Mouse (Mus musculus): ENCODE results near the gene Tia1. TPM values are rescaled to one million over a fixed set of nuclear protein-coding genes. Genes with fewer than 3 reads are reported as not detected.

The Tia1 gene
- polyA plus RNA-seq, 1 experiment from 2014 or later: 209 TPM

DNA sequence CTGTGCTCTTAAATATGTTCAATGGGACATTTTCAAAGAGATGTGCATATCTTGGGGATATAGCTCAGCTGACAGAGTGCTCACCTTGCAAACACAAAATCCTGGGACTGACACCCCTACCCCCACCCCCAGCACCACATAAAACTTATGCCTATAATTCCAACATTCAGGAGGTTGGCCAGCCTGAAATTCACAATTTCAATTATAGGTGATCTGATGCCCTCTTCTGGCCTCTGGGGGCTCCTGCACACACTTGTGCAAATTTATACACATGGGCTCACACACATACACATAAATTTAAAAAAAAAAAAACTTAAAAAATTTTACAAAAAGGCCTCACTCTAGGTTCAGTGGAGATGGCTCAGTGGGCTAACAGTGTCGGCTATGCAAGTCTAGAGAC lies 10.8 kb upstream of the Tia1 start:
- 0 out of 2 replicates have a peak, but pooled peaks cover 3% of the 10 kb centered on the region for H3K9me3 ChIP-seq
- no peak for DNase-seq (ENCODE audit: low spot score)
- H3K36me3 ChIP-seq: peaks cover 67% of the 10 kb centered on the region
- WGBS: 93% methylated on average over 1 of the region's 1 CpGs
- H3K4me3 ChIP-seq: no peak overlapping the region
- peaks cover 30% of the 10 kb centered on the region for H3K4me1 ChIP-seq (replicated peaks)
- H3K27ac ChIP-seq: no peak overlapping the region
- peaks cover 7% of the 10 kb centered on the region; the same call in 1 of the 2 replicates for H3K27me3 ChIP-seq (ENCODE audit: insufficient read depth, poor library complexity, severe bottlenecking)

DNA sequence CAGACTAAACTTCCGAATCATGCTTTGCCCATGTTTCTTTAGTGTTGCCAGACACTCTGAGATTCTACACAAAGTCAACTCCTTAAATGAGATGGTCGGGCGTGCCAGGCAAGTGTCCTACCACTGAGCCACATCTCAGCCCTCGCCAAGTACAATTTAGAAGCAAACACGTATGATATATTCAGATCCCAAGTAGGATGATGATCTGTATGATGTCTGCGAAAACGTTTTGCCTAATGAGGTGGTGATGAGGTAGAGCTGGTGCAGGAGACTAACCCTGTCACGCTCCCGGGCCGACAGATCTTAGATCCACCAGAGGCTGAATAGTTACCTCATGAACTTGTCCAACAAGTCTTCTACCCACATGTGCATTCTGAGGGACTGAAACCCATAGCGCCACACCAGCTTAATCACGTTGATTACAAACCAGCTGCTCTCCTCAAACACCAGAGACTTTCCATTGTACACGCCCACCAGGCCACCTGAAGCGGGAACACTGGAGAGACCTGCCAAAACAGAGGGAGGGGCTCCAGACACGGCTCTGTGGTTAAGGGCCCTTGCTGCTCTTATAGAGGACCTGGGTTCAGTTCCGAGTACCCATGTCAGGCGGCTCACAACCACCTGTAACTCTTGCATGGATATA lies 9.8 kb upstream of the Tia1 start:
- no peak for DNase-seq (ENCODE audit: low spot score)
- no peak overlapping the region for H3K4me3 ChIP-seq
- peaks cover 14% of the 10 kb centered on the region; the same call in 1 of the 2 replicates for H3K27me3 ChIP-seq (ENCODE audit: insufficient read depth, poor library complexity, severe bottlenecking)
- peaks cover 57% of the 10 kb centered on the region for H3K36me3 ChIP-seq
- H3K4me1 ChIP-seq (replicated peaks): peaks cover 30% of the 10 kb centered on the region
- 93% methylated on average over 17 of the region's 17 CpGs for WGBS
- H3K27ac ChIP-seq: no peak overlapping the region
- 0 out of 2 replicates have a peak, but pooled peaks cover 3% of the 10 kb centered on the region for H3K9me3 ChIP-seq

DNA sequence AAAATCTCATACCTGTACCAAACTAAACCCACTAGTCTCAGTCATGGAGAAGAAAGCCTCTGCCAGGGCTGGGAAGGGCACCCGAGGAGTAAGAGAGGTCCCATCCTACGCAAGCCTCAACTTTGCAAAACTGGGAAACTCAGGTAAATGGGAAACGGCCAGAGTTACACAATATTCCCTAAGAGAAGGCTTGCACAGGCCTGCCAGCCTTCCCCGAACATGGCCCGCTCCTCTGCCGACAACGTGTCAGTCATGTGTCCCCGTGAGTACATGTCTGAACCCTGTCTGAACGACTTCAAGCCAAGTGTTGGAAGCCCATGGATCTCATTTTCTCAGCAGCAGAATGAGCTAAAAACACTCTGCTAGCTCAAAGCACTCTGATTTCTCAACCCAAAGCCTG lies 9.0 kb upstream of the Tia1 start:
- no peak for DNase-seq (ENCODE audit: low spot score)
- Histone ChIP-seq H3K4me3 (peak overlapping the region; percentile 91), H3K36me3 (peaks cover 49% of the 10 kb centered on the region), H3K4me1 (replicated peaks) (peaks cover 30% of the 10 kb centered on the region), H3K27ac (no peak overlapping the region), H3K9me3 (0 out of 2 replicates have a peak, but pooled peaks cover 3% of the 10 kb centered on the region), H3K27me3 (ENCODE audit: insufficient read depth, poor library complexity, severe bottlenecking) (peaks cover 14% of the 10 kb centered on the region; the same call in 1 of the 2 replicates)
- 90% methylated on average over 9 of the region's 9 CpGs for WGBS

DNA sequence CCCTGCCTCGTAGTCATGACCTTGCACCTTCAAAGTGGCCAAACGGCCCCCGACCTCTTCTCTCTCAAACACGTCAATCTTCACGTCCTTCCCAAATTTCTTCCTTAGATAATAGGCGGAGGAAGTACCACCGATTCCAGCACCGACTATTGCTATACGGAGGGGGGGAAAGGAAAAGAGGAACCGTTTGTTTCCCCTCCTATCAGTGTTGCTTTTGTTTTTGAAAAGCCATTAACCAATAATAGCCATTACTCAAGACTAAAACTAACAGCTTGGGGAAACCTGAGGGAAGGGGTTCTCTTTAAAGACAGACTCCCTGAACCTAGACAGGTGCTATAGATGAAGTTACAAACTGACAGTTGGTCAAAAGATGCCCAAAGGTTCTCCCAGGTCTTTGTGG lies 8.1 kb upstream of the Tia1 start:
- H3K36me3 ChIP-seq: peaks cover 39% of the 10 kb centered on the region
- no peak for DNase-seq (ENCODE audit: low spot score)
- peaks cover 33% of the 10 kb centered on the region for H3K4me1 ChIP-seq (replicated peaks)
- WGBS: 37% methylated on average over 10 of the region's 10 CpGs
- H3K27me3 ChIP-seq (ENCODE audit: insufficient read depth, poor library complexity, severe bottlenecking): peaks cover 14% of the 10 kb centered on the region; the same call in 1 of the 2 replicates
- H3K27ac ChIP-seq: peak overlapping the region; percentile 93
- 0 out of 2 replicates have a peak, but pooled peaks cover 3% of the 10 kb centered on the region for H3K9me3 ChIP-seq
- H3K4me3 ChIP-seq: peak overlapping the region; percentile 91

DNA sequence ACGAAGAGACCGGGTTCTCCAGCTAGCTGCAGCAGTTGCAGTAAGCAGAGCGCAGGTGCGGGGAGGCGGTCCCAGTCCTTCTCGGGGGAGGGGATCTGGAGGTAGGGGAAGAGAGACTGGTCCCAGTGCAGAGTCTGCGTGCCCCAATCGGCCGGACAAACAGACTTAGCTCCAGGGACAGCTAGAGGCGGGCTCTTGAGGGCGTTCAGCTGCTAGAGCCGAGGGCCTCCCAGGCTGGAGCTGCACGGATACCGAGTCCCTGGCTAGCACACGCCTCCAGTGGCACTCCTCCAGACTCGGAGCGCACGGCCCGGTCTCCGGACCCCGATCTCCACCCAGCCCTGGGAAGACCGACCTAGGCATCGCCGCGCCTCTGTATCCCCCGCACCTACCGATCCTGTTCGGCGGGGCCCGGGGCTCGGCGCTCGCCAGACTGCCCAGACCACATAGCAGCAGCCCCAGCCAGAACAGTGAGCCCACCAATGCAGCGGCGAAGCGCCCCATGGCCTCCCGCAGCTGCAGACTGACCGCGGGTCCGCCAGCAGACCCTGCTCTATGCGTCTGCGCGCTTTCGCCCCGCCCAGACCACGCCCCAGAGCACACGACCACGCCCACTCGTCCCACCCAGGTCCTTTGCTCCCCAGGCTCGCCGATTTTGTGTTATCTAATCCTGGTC lies 7.3 kb upstream of the Tia1 start, which contains the start of gene Pcyox1:
TSS of gene Pcyox1 (minus strand) at position 574 of the 676 bp plus-strand sequence.
- Histone ChIP-seq H3K9me3 (no peaks in the 10 kb centered on the region), H3K36me3 (peaks cover 32% of the 10 kb centered on the region), H3K4me3 (peak within 1 kb of the TSS; percentile 91), H3K4me1 (replicated peaks) (peaks cover 36% of the 10 kb centered on the region), H3K27ac (peak within 1 kb of the TSS; percentile 93), H3K27me3 (ENCODE audit: insufficient read depth, poor library complexity, severe bottlenecking) (peaks cover 14% of the 10 kb centered on the region; the same call in 1 of the 2 replicates)
- under 1% methylated on average over 51 of the region's 51 CpGs for WGBS
- peak; percentile 91 for DNase-seq (ENCODE audit: low spot score)

DNA sequence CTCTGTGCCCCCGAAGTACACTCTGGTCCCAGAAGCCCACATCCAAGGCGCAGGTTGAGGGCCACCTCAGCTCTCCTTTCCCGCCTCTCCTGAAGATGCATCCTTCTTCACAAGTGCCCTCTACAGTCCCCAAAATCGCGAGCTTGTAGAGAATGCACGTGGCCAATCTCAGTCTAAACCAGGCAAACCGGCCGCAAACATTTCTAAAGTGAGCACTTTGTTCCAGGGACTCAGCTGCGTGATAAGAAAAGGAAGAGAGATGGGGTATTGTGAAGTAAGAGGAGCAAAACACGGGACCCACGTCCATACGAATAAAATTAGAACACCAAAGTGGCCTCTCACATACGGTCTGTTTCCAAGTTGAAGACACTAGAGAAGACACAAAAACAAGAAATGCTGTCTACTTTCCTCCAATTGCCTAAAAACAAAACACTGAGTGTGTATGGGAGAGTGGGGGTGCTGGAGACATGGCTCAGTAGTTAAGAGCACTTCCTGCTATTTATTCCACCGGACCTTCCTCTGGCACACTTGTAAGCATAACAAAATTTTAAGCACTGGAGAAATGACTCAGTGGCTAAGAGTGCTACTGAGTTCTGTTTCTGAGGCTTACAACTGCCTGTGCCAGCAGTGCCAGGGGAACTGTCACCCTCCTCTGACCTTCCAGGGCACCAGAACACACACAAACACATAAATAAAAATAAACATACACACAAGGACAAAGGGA lies 6.6 kb upstream of the Tia1 start:
- Histone ChIP-seq H3K4me3 (peak overlapping the region; percentile 91), H3K36me3 (peaks cover 25% of the 10 kb centered on the region), H3K27ac (peak overlapping the region; percentile 93), H3K27me3 (ENCODE audit: insufficient read depth, poor library complexity, severe bottlenecking) (peaks cover 14% of the 10 kb centered on the region; the same call in 1 of the 2 replicates), H3K9me3 (no peaks in the 10 kb centered on the region), H3K4me1 (replicated peaks) (peaks cover 36% of the 10 kb centered on the region)
- no peak for DNase-seq (ENCODE audit: low spot score)
- 9% methylated on average over 14 of the region's 14 CpGs for WGBS

DNA sequence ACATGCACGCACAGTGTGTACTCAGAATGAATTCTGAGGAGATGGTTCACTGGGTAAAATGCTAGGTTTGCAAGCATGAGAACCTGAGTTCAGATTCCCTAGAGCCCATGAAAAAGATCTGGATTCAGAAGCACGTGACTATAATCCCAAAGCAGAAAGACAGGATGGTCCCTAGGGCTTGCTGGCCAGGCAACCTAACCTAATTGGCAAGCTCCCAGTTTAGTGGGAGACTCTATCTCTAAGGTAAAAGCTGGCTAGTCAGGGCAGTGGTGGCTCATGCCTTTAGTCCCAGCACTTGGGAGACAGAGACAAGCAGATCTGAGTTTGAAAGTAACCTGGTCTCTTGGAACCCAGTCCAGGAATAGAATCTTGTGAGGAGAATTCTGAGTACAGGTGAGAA lies 5.0 kb upstream of the Tia1 start:
- peaks cover 10% of the 10 kb centered on the region for H3K36me3 ChIP-seq
- WGBS: 87% methylated on average over 2 of the region's 2 CpGs
- H3K4me3 ChIP-seq: no peak overlapping the region
- DNase-seq (ENCODE audit: low spot score): no peak
- H3K4me1 ChIP-seq (replicated peaks): peaks cover 39% of the 10 kb centered on the region
- H3K9me3 ChIP-seq: no peaks in the 10 kb centered on the region
- peaks cover 14% of the 10 kb centered on the region; the same call in 1 of the 2 replicates for H3K27me3 ChIP-seq (ENCODE audit: insufficient read depth, poor library complexity, severe bottlenecking)
- H3K27ac ChIP-seq: no peak overlapping the region

DNA sequence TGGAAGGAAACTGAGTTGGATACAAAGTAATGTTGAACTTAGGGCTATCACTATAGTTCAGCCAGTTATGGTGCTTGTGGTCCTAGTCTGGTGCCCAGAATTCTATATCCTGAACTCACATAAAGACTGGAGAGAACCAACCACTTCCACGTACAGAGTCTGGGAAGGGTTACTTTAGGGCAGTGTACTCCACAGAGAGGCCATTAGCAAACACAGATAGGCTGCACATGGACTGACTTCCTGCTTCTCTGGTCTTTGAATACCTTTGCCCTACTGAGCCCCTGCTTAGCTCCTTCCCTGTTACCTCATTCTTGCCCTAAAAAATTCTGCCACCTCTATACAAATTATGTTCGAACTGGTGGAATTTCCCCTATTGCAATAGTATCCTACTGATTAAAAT lies 4.0 kb upstream of the Tia1 start:
- DNase-seq (ENCODE audit: low spot score): no peak
- Histone ChIP-seq H3K4me1 (replicated peaks) (peaks cover 30% of the 10 kb centered on the region), H3K9me3 (no peaks in the 10 kb centered on the region), H3K27me3 (ENCODE audit: insufficient read depth, poor library complexity, severe bottlenecking) (peaks cover 14% of the 10 kb centered on the region; the same call in 1 of the 2 replicates), H3K4me3 (no peak overlapping the region), H3K27ac (no peak overlapping the region), H3K36me3 (0 out of 2 replicates have a peak, but pooled peaks cover under 1% of the 10 kb centered on the region)
- WGBS: 83% methylated on average over 2 of the region's 2 CpGs

DNA sequence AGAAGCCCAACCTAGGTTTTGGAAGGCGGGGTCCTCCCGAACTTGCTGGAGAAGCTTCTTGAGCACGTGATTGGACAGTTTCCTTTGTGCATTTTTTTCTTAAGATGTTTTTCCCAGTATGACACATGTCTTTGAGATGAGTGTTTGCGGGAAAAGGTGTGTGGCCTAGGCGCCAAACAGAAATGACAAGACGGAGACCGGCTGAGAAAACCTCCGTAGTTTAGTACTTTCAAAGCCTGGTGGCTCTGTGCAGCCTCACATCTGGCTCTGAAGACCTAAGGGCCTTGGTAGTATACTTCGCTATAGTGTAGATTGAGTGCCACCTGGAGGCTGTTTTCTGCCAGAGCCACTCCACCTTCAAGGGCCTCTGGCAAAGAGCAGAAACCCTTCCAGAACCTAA lies 3.0 kb upstream of the Tia1 start:
- Histone ChIP-seq H3K27ac (no peak overlapping the region), H3K9me3 (no peaks in the 10 kb centered on the region), H3K36me3 (no peaks in the 10 kb centered on the region), H3K27me3 (ENCODE audit: insufficient read depth, poor library complexity, severe bottlenecking) (peaks cover 14% of the 10 kb centered on the region; the same call in 1 of the 2 replicates), H3K4me1 (replicated peaks) (peaks cover 22% of the 10 kb centered on the region), H3K4me3 (peak overlapping the region; percentile 38)
- peak; percentile 75 for DNase-seq (ENCODE audit: low spot score)
- WGBS: 8% methylated on average over 9 of the region's 9 CpGs

DNA sequence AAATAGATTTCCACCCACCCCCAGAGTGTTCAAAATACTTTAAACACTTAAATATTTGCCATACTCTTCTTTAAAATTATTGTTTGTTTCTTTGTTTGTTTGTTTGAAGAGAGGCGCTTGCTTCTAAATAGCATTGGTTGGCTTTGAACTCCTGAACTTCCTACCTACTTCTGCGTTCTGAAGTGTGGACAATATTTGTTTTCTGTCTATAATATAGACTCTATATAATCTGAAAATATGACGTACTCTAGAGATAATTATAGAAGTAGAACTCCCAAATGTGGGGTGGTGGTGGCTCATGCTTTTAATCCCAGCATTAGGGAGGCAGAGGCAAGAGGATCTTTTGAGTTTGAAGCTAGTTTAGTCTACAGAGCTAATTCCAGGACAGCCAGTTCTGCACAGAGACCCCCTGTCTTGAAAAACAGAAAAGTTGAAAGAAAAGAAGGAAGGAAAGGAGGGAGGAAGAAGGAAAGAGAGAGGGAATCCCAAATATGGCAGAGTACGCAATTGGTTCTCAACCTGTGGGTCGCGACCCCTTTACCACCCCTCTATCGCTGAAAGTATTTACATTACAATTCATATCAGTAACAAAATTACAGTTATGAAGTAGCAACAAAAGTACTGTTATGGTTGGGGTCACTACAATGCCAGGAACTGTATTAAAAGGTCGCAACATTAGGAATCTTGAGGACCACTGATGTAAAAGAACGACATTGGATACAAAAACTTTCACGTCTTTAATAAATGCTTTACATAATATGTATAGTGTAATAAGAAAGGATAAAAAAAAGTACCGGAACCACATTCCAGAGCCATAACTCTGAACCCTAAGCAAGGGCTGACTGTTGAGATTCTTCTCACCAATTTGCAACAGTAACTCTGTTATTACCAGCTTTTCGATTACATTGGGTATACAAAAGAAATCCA lies 1.1 kb upstream of the Tia1 start:
- peak overlapping the region; percentile 91 for H3K4me3 ChIP-seq
- peaks cover 23% of the 10 kb centered on the region for H3K4me1 ChIP-seq (replicated peaks)
- no peaks in the 10 kb centered on the region for H3K9me3 ChIP-seq
- DNase-seq (ENCODE audit: low spot score): no peak
- WGBS: 41% methylated on average over 12 of the region's 12 CpGs
- peak overlapping the region; percentile 100 for H3K27ac ChIP-seq
- H3K36me3 ChIP-seq: peaks cover 17% of the 10 kb centered on the region
- peaks cover 9% of the 10 kb centered on the region; the same call in 1 of the 2 replicates for H3K27me3 ChIP-seq (ENCODE audit: insufficient read depth, poor library complexity, severe bottlenecking)

DNA sequence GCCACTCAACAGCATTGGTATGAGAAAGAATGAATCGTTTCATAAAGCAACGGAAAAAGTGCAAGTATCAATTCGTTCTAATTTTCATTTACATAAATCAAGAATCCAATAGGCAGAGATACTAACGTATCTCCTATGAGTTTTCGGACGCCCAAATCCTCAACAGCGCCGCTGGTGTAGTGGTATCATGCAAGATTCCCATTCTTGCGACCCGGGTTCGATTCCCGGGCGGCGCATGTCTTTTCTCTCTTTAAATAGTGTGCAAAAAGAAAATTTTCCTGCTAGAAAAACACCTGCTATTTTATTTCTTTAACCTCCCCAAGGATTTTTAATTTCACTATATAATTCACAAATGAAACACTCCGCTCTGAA lies 305 bp upstream of the Tia1 start:
- WGBS: 1% methylated on average over 15 of the region's 15 CpGs

DNA sequence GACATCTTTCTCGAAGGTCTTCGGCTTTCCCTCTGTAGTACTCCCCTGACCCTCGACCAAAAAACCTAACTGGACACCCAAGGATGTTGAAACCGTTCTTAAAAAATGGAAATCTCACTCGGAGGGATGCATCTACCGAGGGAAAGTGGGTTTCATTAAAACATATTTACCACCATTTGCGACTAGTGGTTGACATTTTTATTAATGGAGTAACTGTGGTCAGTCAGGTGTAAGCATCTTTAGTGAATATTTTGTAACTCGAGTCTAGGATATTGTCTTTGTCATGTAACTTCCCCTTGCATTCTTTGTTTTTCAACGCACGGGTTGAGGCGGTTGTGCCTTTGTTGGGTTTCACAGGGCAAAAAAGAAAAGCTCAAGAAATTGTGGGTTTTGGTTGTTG lies 977 bp downstream of the Tia1 start:
- Histone ChIP-seq H3K27me3 (ENCODE audit: insufficient read depth, poor library complexity, severe bottlenecking) (no peaks in the 10 kb centered on the region), H3K4me1 (replicated peaks) (peaks cover 23% of the 10 kb centered on the region), H3K36me3 (peaks cover 37% of the 10 kb centered on the region), H3K9me3 (no peaks in the 10 kb centered on the region), H3K27ac (peak overlapping the region; percentile 100), H3K4me3 (peak overlapping the region; percentile 91)
- under 1% methylated on average over 11 of the region's 11 CpGs for WGBS
- DNase-seq (ENCODE audit: low spot score): no peak

More for the DNA sequence above, 305 bp upstream of the Tia1 start:
- Histone ChIP-seq H3K9me3 (no peaks in the 10 kb centered on the region), H3K4me1 (replicated peaks) (peaks cover 23% of the 10 kb centered on the region), H3K4me3 (peak overlapping the region; percentile 91), H3K27ac (peak overlapping the region; percentile 100), H3K27me3 (ENCODE audit: insufficient read depth, poor library complexity, severe bottlenecking) (peaks cover 2% of the 10 kb centered on the region; the same call in 1 of the 2 replicates), H3K36me3 (peaks cover 24% of the 10 kb centered on the region)
- peak; percentile 90 for DNase-seq (ENCODE audit: low spot score)
